17 mouse cellular contexts compared by ENCODE assay signal in genomic region chr12:40263712-40264111, GRCm38 (mm10).
"Had no signal": no experiment of that assay in that cellular context is flagged by ENCODE, and none has a peak within 500 bp of the region (broad histone marks: within the 10 kb centered on the region; RNA-seq: fewer than 3 reads in every experiment).

No protein-coding gene starts in this region.

- H3K9me3 ChIP-seq: liver, embryonic 12.5 days; midbrain, embryonic 10.5 days; midbrain, embryonic 12.5 days; neural tube, embryonic 13.5 days; neural tube, embryonic 15.5 days; stomach, embryonic 15.5 days had no signal

- H3K36me3 ChIP-seq: liver, embryonic 12.5 days; midbrain, embryonic 10.5 days; midbrain, embryonic 12.5 days; neural tube, embryonic 13.5 days; neural tube, embryonic 15.5 days; stomach, embryonic 15.5 days had no signal

- H3K27ac ChIP-seq: liver, embryonic 12.5 days; liver, embryonic 14.5 days; midbrain, embryonic 10.5 days; midbrain, embryonic 12.5 days; neural tube, embryonic 13.5 days; neural tube, embryonic 15.5 days; stomach, embryonic 15.5 days; stomach, postnatal 0 days had no signal

- DNase-seq: lung, adult 18-20 months; lung, postnatal 14 days; midbrain, embryonic 14.5 days; right cerebral cortex, postnatal 14 days; thymus, adult 2 months; thymus, postnatal 25 days; thymus, postnatal 4 days had no signal

- H3K4me2 ChIP-seq: liver, embryonic 12.5 days; midbrain, embryonic 12.5 days; neural tube, embryonic 13.5 days; neural tube, embryonic 15.5 days; stomach, embryonic 15.5 days had no signal

- ATAC-seq: liver, embryonic 12.5 days; midbrain, embryonic 16.5 days had no signal

- H3K4me3 ChIP-seq: liver, embryonic 12.5 days; midbrain, embryonic 10.5 days; midbrain, embryonic 12.5 days; myocyte; neural tube, embryonic 13.5 days; neural tube, embryonic 15.5 days; stomach, embryonic 15.5 days had no signal

- H3K27me3 ChIP-seq: liver, embryonic 12.5 days; midbrain, embryonic 12.5 days; neural tube, embryonic 13.5 days; neural tube, embryonic 15.5 days; stomach, embryonic 15.5 days had no signal

- H3K4me1 ChIP-seq: liver, embryonic 12.5 days; midbrain, embryonic 10.5 days; midbrain, embryonic 12.5 days; neural tube, embryonic 13.5 days; neural tube, embryonic 15.5 days; stomach, embryonic 15.5 days had no signal

- H3K9ac ChIP-seq: liver, embryonic 12.5 days; liver, embryonic 14.5 days; midbrain, embryonic 12.5 days; neural tube, embryonic 13.5 days; neural tube, embryonic 15.5 days; stomach, embryonic 15.5 days had no signal
